Mouse (Mus musculus): Measurements from ENCODE around the gene Srcap. TPM values are rescaled to one million over a fixed set of nuclear protein-coding genes. Genes with fewer than 3 reads are reported as not detected.

Gene Srcap
- polyA plus RNA-seq, 2 experiments = 21.4 to 44.1 TPM

GRCm38 (mm10) chr7:127470743-127471645 lies 40.8 kb upstream of the Srcap start:
- ATAC-seq (ENCODE audit: low FRiP score, low read depth) = peak; percentile 91
- Histone ChIP-seq H3K27ac (replicated peaks; ENCODE audit: low read depth, low read length) (peak overlapping the region; percentile 92), H3K4me3 (replicated peaks; ENCODE audit: low read length) (peak overlapping the region; percentile 70), H3K4me2 (replicated peaks; ENCODE audit: low read depth, low read length, severe bottlenecking) (peak overlapping the region; percentile 79), H3K9ac (ENCODE audit: low read depth, low read length, severe bottlenecking) (peak overlapping the region; percentile 83), H3K4me1 (ENCODE audit: control insufficient read depth, insufficient read depth, low read length) (peaks cover 8% of the 10 kb centered on the region), H3K27me3 (ENCODE audit: control insufficient read depth, insufficient read depth, low read length) (no peaks in the 10 kb centered on the region), H3K9me3 (ENCODE audit: control insufficient read depth, low read length) (no peaks in the 10 kb centered on the region), H3K36me3 (ENCODE audit: control insufficient read depth, insufficient read depth, low read length) (peaks cover 43% of the 10 kb centered on the region)
- no peak for TF ChIP-seq POLR2A (IDR thresholded peaks at IDR 0.05; ENCODE audit: borderline replicate concordance, extremely low read depth, insufficient read depth, insufficient read length)
- WGBS = 2% methylated on average over 44 of the region's 46 CpGs
- peak; percentile 99 for DNase-seq (ENCODE audit: low spot score)

- H3K4me2 ChIP-seq (replicated peaks; ENCODE audit: low read depth, low read length, severe bottlenecking) = peak overlapping the region; percentile 79
- peaks cover 8% of the 10 kb centered on the region for H3K4me1 ChIP-seq (ENCODE audit: control insufficient read depth, insufficient read depth, low read length)
- peak; percentile 13 for ATAC-seq (ENCODE audit: low FRiP score, low read depth)
- H3K36me3 ChIP-seq (ENCODE audit: control insufficient read depth, insufficient read depth, low read length) = peaks cover 47% of the 10 kb centered on the region
- peak overlapping the region; percentile 70 for H3K4me3 ChIP-seq (replicated peaks; ENCODE audit: low read length)
- no peak for TF ChIP-seq POLR2A (IDR thresholded peaks at IDR 0.05; ENCODE audit: borderline replicate concordance, extremely low read depth, insufficient read depth, insufficient read length)
- H3K27me3 ChIP-seq (ENCODE audit: control insufficient read depth, insufficient read depth, low read length) = no peaks in the 10 kb centered on the region
- no peak for DNase-seq (ENCODE audit: low spot score)
- WGBS = under 1% methylated on average over 21 of the region's 25 CpGs
- H3K9me3 ChIP-seq (ENCODE audit: control insufficient read depth, low read length) = no peaks in the 10 kb centered on the region
- H3K9ac ChIP-seq (ENCODE audit: low read depth, low read length, severe bottlenecking) = peak overlapping the region; percentile 83
- H3K27ac ChIP-seq (replicated peaks; ENCODE audit: low read depth, low read length) = peak overlapping the region; percentile 92
Measured at GRCm38 (mm10) chr7:127471646-127472010, 40.2 kb upstream of the Srcap start.

GRCm38 (mm10) chr7:127472060-127472459 lies 39.7 kb upstream of the Srcap start:
- no peak for TF ChIP-seq POLR2A (IDR thresholded peaks at IDR 0.05; ENCODE audit: borderline replicate concordance, extremely low read depth, insufficient read depth, insufficient read length)
- H3K36me3 ChIP-seq (ENCODE audit: control insufficient read depth, insufficient read depth, low read length) = peaks cover 42% of the 10 kb centered on the region
- H3K4me3 ChIP-seq (replicated peaks; ENCODE audit: low read length) = peak overlapping the region; percentile 70
- WGBS = 0% methylated on average over 7 of the region's 7 CpGs
- no peak for ATAC-seq (ENCODE audit: low FRiP score, low read depth)
- peak overlapping the region; percentile 79 for H3K4me2 ChIP-seq (replicated peaks; ENCODE audit: low read depth, low read length, severe bottlenecking)
- H3K9ac ChIP-seq (ENCODE audit: low read depth, low read length, severe bottlenecking) = peak overlapping the region; percentile 83
- no peaks in the 10 kb centered on the region for H3K9me3 ChIP-seq (ENCODE audit: control insufficient read depth, low read length)
- peak; percentile 32 for DNase-seq (ENCODE audit: low spot score)
- peak overlapping the region; percentile 92 for H3K27ac ChIP-seq (replicated peaks; ENCODE audit: low read depth, low read length)
- H3K27me3 ChIP-seq (ENCODE audit: control insufficient read depth, insufficient read depth, low read length) = no peaks in the 10 kb centered on the region
- H3K4me1 ChIP-seq (ENCODE audit: control insufficient read depth, insufficient read depth, low read length) = peaks cover 8% of the 10 kb centered on the region

GRCm38 (mm10) chr7:127473705-127474104 lies 38.1 kb upstream of the Srcap start:
- Histone ChIP-seq H3K36me3 (ENCODE audit: control insufficient read depth, insufficient read depth, low read length) (peaks cover 33% of the 10 kb centered on the region), H3K4me2 (replicated peaks; ENCODE audit: low read depth, low read length, severe bottlenecking) (no peak overlapping the region), H3K27me3 (ENCODE audit: control insufficient read depth, insufficient read depth, low read length) (no peaks in the 10 kb centered on the region), H3K27ac (replicated peaks; ENCODE audit: low read depth, low read length) (no peak overlapping the region), H3K4me1 (ENCODE audit: control insufficient read depth, insufficient read depth, low read length) (peaks cover 8% of the 10 kb centered on the region), H3K4me3 (replicated peaks; ENCODE audit: low read length) (no peak overlapping the region), H3K9ac (ENCODE audit: low read depth, low read length, severe bottlenecking) (no peak overlapping the region), H3K9me3 (ENCODE audit: control insufficient read depth, low read length) (no peaks in the 10 kb centered on the region)
- 91% methylated on average over 5 of the region's 5 CpGs for WGBS
- ATAC-seq (ENCODE audit: low FRiP score, low read depth) = no peak
- TF ChIP-seq POLR2A (IDR thresholded peaks at IDR 0.05; ENCODE audit: borderline replicate concordance, extremely low read depth, insufficient read depth, insufficient read length) = no peak
- DNase-seq (ENCODE audit: low spot score) = no peak

- Histone ChIP-seq H3K4me1 (ENCODE audit: control insufficient read depth, insufficient read depth, low read length) (peaks cover 6% of the 10 kb centered on the region), H3K4me3 (replicated peaks; ENCODE audit: low read length) (no peak overlapping the region), H3K4me2 (replicated peaks; ENCODE audit: low read depth, low read length, severe bottlenecking) (no peak overlapping the region), H3K27me3 (ENCODE audit: control insufficient read depth, insufficient read depth, low read length) (no peaks in the 10 kb centered on the region), H3K9ac (ENCODE audit: low read depth, low read length, severe bottlenecking) (no peak overlapping the region), H3K36me3 (ENCODE audit: control insufficient read depth, insufficient read depth, low read length) (peaks cover 30% of the 10 kb centered on the region), H3K9me3 (ENCODE audit: control insufficient read depth, low read length) (no peaks in the 10 kb centered on the region), H3K27ac (replicated peaks; ENCODE audit: low read depth, low read length) (no peak overlapping the region)
- no peak for TF ChIP-seq POLR2A (IDR thresholded peaks at IDR 0.05; ENCODE audit: borderline replicate concordance, extremely low read depth, insufficient read depth, insufficient read length)
- ATAC-seq (ENCODE audit: low FRiP score, low read depth) (no peak), DNase-seq (ENCODE audit: low spot score) (no peak)
- 79% methylated on average over 6 of the region's 6 CpGs for WGBS
Measured at GRCm38 (mm10) chr7:127474378-127475070, 37.3 kb upstream of the Srcap start.

All from limb, embryonic 14.5 days (tissue).